Mouse (Mus musculus): Measurements from ENCODE around the gene Il1f9.
A peak's percentile ranks its signal among the peaks of the same experiment; 100 is the strongest.
"Not testable (repeated sequence)": the region's sequence is repeated elsewhere in the genome, so short reads cannot be mapped to it uniquely, and the experiment has no call there.

The Il1f9 gene

DNA sequence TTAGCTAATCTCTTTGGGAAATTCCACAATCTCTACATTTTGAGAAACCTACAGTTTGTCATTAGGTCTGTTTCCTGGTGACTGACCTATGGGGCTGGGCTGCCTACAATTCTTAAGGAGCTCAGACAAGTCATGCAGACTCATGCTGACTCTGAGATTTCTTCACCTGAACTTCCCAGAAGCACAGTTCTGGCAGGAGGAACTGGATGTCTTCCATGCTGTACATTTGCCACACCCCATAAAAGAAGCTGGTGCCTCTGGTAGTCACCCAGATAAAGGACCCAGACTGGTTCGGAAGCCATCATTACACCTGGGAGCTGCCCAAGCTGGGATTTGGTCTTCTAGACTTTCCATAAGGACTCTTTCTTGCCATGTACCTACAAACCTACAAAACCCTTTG lies at the start of gene Il1f9:
TSS of gene Il1f9 (plus strand) at position 301 of the 400 bp plus-strand sequence.
- no peak for DNase-seq (ENCODE audit: low read depth)

DNA sequence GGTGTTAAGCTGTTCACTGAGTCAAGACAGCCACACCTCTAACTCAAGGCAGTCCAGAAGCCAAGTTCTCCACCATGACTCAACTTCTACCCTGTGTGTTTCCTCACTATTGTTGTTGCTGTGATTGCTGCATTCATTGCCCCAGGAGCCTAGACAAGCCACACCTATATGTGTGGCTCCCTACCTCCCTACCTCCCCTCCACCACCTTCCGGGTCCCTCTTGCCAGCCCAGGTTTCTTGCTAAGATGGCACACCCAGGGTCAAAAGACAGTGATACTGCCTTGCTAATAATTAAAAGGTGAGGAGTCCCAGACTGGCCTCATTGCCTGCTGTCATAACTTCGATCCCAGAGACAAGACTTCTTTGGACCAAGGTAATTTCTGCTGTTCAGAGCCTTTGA lies 33.4 kb upstream of the Il1f9 start, which contains the start of gene Il1f8:
TSS of gene Il1f8 (plus strand) at position 301 of the 400 bp plus-strand sequence.
- DNase-seq (ENCODE audit: low read depth), result no peak

DNA sequence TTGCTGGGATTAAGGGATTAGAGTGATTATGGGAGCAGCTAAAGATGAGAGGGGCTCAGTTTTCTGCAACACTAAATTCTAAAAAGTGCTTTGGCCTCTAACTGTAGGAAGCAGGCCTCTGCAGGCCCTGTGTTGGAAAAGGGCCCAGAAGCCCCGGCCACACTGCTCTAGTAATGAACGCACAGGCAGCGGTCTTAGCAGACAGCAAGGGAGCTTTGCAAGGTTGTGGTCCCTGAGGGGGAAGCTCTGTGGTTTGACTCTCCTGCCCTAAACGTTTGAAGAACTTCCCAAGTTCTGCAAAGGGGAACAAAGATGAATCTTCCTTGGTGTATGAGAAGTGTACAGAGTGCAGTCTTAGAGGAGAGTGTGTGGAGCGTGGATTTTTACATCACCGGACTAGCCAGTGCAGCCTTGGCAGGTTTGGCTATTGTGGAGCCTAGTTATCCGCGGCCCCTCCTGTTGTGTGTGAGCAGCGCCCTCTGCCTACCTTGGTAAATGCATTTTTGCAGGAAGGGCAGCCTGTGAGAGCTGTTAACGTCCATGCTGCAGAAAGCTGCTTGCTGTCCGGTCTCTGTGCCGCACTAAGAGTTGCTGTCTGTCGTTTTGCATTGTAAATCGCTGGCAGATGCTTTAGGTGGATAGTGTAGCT lies 4.5 kb upstream of the Il1f9 start:
- DNase-seq (ENCODE audit: low read depth), result peak; percentile 64

DNA sequence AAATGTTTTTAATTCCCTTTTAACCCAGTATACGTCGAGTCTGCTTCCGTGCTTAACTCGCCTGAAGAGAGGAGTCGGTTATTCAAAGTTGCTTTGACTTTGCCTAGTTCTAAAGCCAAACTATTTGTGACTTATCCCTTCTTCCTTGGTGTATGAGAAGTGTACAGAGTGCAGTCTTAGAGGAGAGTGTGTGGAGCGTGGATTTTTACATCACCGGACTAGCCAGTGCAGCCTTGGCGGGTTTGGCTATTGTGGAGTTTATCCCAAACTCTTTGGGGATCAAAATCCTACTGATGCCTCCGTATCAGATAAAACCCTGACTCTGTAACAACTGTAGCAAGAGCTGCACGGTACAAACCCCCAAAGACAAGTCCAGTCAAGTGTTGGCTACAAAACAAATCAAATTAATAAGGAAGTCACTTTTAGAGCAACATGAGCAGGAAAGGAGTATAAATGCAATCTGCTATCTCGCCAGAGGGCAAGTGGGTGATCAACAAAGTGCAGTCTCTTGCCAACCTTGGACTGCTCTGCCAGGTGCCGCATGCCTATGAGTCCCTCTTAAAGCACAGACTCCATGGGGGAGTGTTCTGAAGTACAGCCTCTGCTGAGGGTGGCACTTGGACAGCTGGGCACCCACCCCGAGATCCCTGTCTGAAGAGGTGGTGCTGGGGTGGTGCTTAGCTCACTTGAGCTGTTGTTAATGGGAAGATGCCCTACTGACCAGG lies 3.7 kb upstream of the Il1f9 start:
- DNase-seq (ENCODE audit: low read depth), result not testable (repeated sequence)

DNA sequence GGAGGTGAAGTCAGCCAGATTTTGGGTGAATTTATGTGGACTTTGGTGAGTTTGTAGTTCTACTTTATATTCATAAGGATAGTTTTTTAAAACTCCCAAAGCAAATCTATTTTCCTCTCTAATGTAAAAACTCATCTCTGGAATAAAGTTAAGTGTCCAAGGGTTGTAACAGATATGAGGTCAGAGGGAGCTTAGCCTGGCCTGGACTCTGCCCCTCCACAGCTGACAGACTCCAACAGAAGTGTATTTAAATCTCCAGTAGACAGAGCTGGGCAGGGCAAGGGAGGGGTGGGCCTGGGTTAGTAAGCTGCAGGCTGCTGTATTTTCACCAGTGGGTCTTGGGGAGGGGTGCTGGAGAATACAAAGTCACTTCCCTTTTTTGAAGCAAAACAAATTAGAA lies 2.2 kb upstream of the Il1f9 start:
- not testable (repeated sequence) for DNase-seq (ENCODE audit: low read depth)

DNA sequence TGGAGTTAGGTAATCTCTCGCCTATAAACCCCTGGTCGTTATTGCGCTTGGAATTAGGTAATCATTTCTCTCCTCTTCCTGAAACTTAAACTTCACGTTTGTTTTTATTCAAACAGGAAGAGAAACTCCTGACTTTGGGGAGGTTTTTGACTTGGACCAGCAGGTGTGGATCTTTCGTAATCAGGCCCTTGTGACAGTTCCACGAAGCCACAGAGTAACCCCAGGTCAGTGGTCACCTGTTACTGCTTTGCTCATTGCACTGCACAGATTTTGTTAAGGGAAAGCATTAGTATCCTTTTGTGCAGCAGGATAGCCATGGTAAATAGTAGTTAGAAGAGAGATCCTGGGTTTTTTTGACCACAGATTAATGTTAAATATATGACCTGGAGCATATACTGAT lies 1.3 kb downstream of the Il1f9 start:
- no peak for DNase-seq (ENCODE audit: low read depth)

DNA sequence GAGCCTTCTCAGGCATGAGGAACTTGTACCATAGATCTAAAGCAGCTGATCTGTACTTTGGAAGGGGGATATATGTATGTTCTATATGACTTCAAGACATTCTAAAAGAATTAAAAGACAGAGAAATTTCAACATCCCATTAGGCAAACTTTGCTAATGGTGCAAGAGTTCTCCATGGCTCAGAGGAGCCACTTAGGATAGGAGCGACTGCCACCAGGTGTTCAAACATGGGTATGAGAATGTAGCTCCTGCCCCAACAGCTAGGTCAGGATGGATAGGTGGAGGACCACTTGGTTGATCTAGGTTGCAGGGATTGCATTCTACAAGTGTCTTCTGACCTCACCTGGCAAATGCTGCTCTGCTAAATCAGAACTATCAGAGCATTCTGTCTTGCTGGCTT lies 1.9 kb downstream of the Il1f9 start:
- DNase-seq (ENCODE audit: low read depth), result peak; percentile 41

- DNase-seq (ENCODE audit: low read depth), result no peak
Measured at GRCm38 (mm10) chr2:24215118-24215517, 28.8 kb downstream of the Il1f9 start, which contains the start of gene Il1f6. Gene Il1f6 (plus strand): TSS chr2:24215418.

DNA sequence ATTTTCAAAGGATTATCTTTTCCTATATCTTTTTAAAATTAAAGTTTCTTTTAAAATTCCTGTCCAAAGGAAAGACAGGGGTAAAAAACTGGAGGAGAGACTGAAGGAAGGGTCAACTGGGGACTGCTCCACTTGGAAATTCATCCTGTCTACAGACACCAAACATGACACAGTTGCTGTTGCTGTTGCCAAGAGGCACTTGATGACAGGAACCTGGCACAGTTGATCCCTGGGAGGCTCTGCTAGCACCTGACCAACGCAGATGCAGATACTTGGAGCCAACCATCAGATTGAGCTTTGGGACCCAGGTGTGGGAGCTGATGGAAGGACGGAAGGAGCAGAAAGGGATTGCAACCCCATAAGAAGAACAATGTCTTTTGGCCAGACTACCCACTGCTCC lies 40.9 kb downstream of the Il1f9 start:
- DNase-seq (ENCODE audit: low read depth), result no peak

Data from 416B (cell line).